Mouse (Mus musculus) ovary, adult 10 weeks (tissue): ENCODE data around the gene Dab1. TPM values are rescaled to one million over a fixed set of nuclear protein-coding genes. Genes with fewer than 3 reads are reported as not detected.

Experiments
- polyA plus RNA-seq: library from polyadenylated mRNA; stranded (reverse); fragments of 350-450 nt; fragmentation: Illumina TruSeq; extraction: RNeasy Lipid Tissue Mini Kit (QIAGEN cat#74804); gene quantifications from one replicate; pipeline ENCODE4 v1.2.3, GENCODE M21; 2014

The Dab1 gene
- polyA plus RNA-seq = 3.7 TPM

DNA sequence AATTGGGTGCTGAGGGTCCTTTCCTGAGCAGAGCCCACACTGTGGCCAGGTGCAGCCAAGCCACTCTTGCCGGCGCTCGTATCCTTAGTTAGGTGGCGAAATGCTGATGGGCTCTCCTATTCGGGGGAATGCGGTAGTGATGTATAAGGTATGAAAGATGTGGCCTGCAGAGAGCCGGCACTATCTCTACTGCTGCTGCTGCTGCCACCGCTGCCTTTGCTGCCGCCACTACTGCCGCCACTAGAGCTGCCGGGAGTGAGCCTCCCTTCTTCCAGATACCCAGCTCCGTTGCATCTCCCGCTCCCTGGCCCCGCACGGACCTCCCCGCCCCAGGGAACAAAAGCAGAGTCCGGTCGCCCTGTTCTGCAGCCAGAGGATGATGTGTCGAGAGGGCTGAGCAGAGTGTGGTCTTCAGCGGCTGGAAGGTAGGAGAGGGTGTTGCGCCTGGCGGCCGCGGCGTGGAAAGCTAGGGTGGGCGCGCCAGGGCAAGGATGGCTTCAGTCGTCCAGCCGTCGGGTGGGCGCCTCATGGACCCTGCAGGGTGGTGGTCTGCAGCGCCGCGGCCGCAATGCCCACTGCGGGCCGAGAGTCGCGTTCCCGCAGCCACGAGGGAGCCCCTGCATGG lies at the start of gene Dab1:
Dab1 (plus strand) TSS at position 39 of the 625 bp plus-strand sequence.

GRCm38 (mm10) chr4:104766065-104766464 lies 1146.9 kb downstream of the Dab1 start, which contains the start of gene C8b:
Gene C8b (plus strand): TSS chr4:104766317.

